Comparison of ENCODE assay signal across 11 mouse cellular contexts in genomic region chr11:58223751-58224150, GRCm38 (mm10). TPM values are rescaled to one million over a fixed set of nuclear protein-coding genes. Genes with fewer than 3 reads are reported as not detected.
DNase-seq lines count a peak whose midpoint lies in the region; ATAC-seq and TF ChIP-seq lines count a peak whose summit lies in the region.
"Had no signal": no experiment of that assay in that cellular context is flagged by ENCODE, and none has a peak within 500 bp of the region (broad histone marks: within the 10 kb centered on the region; RNA-seq: fewer than 3 reads in every experiment).

No protein-coding gene starts in this region.

- H3K36me3 ChIP-seq in hindbrain, postnatal 0 days (ENCODE audit: insufficient read depth, low read length) = no peaks in the 10 kb centered on the region
- H3K36me3 ChIP-seq in hindbrain, embryonic 14.5 days (replicated peaks; ENCODE audit: control insufficient read depth, insufficient read depth) = no peaks in the 10 kb centered on the region
- H3K36me3 ChIP-seq in heart, embryonic 13.5 days = 0 out of 2 replicates have a peak, but pooled peaks cover 4% of the 10 kb centered on the region
- no peaks in the 10 kb centered on the region for H3K36me3 ChIP-seq in limb, embryonic 14.5 days (ENCODE audit: control insufficient read depth, insufficient read depth, low read length)
- H3K36me3 ChIP-seq: forebrain, embryonic 12.5 days had no signal

- no peak overlapping the region for H3K27ac ChIP-seq in hindbrain, postnatal 0 days
- H3K27ac ChIP-seq in hindbrain, embryonic 14.5 days = no peak overlapping the region
- H3K27ac ChIP-seq in heart, embryonic 13.5 days (replicated peaks) = peak overlapping the region; percentile 43
- 0 out of 2 replicates have a peak overlapping the region, but pooled peaks have one; percentile 9 for H3K27ac ChIP-seq in limb, embryonic 14.5 days (replicated peaks; ENCODE audit: low read depth, low read length)
- H3K27ac ChIP-seq: forebrain, embryonic 12.5 days had no signal

- no peaks in the 10 kb centered on the region for H3K4me1 ChIP-seq in hindbrain, postnatal 0 days (ENCODE audit: insufficient read depth, low read length)
- H3K4me1 ChIP-seq in hindbrain, embryonic 14.5 days (replicated peaks; ENCODE audit: control insufficient read depth, insufficient read depth, low read length) = no peaks in the 10 kb centered on the region
- peaks cover 24% of the 10 kb centered on the region for H3K4me1 ChIP-seq in heart, embryonic 13.5 days
- H3K4me1 ChIP-seq in limb, embryonic 14.5 days (ENCODE audit: control insufficient read depth, insufficient read depth, low read length) = no peaks in the 10 kb centered on the region
- H3K4me1 ChIP-seq: forebrain, embryonic 12.5 days had no signal

- no peak overlapping the region for H3K9ac ChIP-seq in hindbrain, postnatal 0 days (replicated peaks; ENCODE audit: low read length)
- no peak overlapping the region for H3K9ac ChIP-seq in hindbrain, embryonic 14.5 days
- H3K9ac ChIP-seq in heart, embryonic 13.5 days = no peak overlapping the region
- no peak overlapping the region for H3K9ac ChIP-seq in limb, embryonic 14.5 days (ENCODE audit: low read depth, low read length, severe bottlenecking)
- H3K9ac ChIP-seq: forebrain, embryonic 12.5 days had no signal

- H3K4me3 ChIP-seq in hindbrain, postnatal 0 days (ENCODE audit: low read length) = no peak overlapping the region
- H3K4me3 ChIP-seq in hindbrain, embryonic 14.5 days (replicated peaks; ENCODE audit: low read length) = no peak overlapping the region
- no peak overlapping the region for H3K4me3 ChIP-seq in heart, embryonic 13.5 days
- H3K4me3 ChIP-seq in limb, embryonic 14.5 days (replicated peaks; ENCODE audit: low read length) = no peak overlapping the region
- H3K4me3 ChIP-seq: forebrain, embryonic 12.5 days had no signal

- no peak for TF ChIP-seq POLR2A in limb, embryonic 14.5 days (IDR thresholded peaks at IDR 0.05; ENCODE audit: borderline replicate concordance, extremely low read depth, insufficient read depth, insufficient read length)

- no peak for ATAC-seq in hindbrain, postnatal 0 days
- no peak for ATAC-seq in hindbrain, embryonic 14.5 days (ENCODE audit: low FRiP score)
- ATAC-seq in heart, embryonic 13.5 days (ENCODE audit: extremely low read depth, insufficient number of reproducible peaks, low FRiP score, low TSS enrichment) = no peak
- peak; percentile 58 for ATAC-seq in limb, embryonic 14.5 days (ENCODE audit: low FRiP score, low read depth)

- no peaks in the 10 kb centered on the region for H3K9me3 ChIP-seq in hindbrain, postnatal 0 days (ENCODE audit: low read length)
- H3K9me3 ChIP-seq in hindbrain, embryonic 14.5 days (ENCODE audit: control insufficient read depth, low read length) = no peaks in the 10 kb centered on the region
- H3K9me3 ChIP-seq in heart, embryonic 13.5 days = no peaks in the 10 kb centered on the region
- no peaks in the 10 kb centered on the region for H3K9me3 ChIP-seq in limb, embryonic 14.5 days (ENCODE audit: control insufficient read depth, low read length)
- H3K9me3 ChIP-seq: forebrain, embryonic 12.5 days had no signal

- no peaks in the 10 kb centered on the region for H3K27me3 ChIP-seq in hindbrain, postnatal 0 days (ENCODE audit: insufficient read depth, low read length)
- H3K27me3 ChIP-seq in hindbrain, embryonic 14.5 days (ENCODE audit: control insufficient read depth, insufficient read depth, low read length) = no peaks in the 10 kb centered on the region
- H3K27me3 ChIP-seq in heart, embryonic 13.5 days (replicated peaks) = no peaks in the 10 kb centered on the region
- H3K27me3 ChIP-seq in limb, embryonic 14.5 days (ENCODE audit: control insufficient read depth, insufficient read depth, low read length) = no peaks in the 10 kb centered on the region
- H3K27me3 ChIP-seq: forebrain, embryonic 12.5 days had no signal

- H3K4me2 ChIP-seq in hindbrain, postnatal 0 days (ENCODE audit: low read depth, low read length) = no peak overlapping the region
- no peak overlapping the region for H3K4me2 ChIP-seq in hindbrain, embryonic 14.5 days (replicated peaks)
- no peak overlapping the region for H3K4me2 ChIP-seq in heart, embryonic 13.5 days
- H3K4me2 ChIP-seq in limb, embryonic 14.5 days (replicated peaks; ENCODE audit: low read depth, low read length, severe bottlenecking) = no peak overlapping the region
- H3K4me2 ChIP-seq: forebrain, embryonic 12.5 days had no signal

- TF ChIP-seq CTCF in hindbrain, postnatal 0 days (IDR thresholded peaks at IDR 0.05; ENCODE audit: low read depth) = no peak

- DNase-seq in hindbrain, postnatal 0 days (ENCODE audit: low spot score) = peak; percentile 52
- DNase-seq in hindbrain, embryonic 14.5 days (ENCODE audit: low spot score) = no peak
- DNase-seq in Muller cell, postnatal 12 days (ENCODE audit: inconsistent ontology term) = peak; percentile 49
- peak; percentile 26 for DNase-seq in limb, embryonic 14.5 days (ENCODE audit: low spot score)
- no peak for DNase-seq in adipocyte (ENCODE audit: low spot score)
- no peak for DNase-seq in adrenal gland, postnatal 10 days
- DNase-seq in frontal cortex, postnatal 36 days (ENCODE audit: low spot score in 2 of 2) = no peak

- WGBS in hindbrain, postnatal 0 days = 30% methylated on average over 4 of the region's 4 CpGs
- 50% methylated on average over 4 of the region's 4 CpGs for WGBS in hindbrain, embryonic 14.5 days
- 13% methylated on average over 4 of the region's 4 CpGs for WGBS in heart, embryonic 13.5 days
- WGBS in limb, embryonic 14.5 days = 17% methylated on average over 4 of the region's 4 CpGs

RNA-seq across cellular contexts. Expression of gene Irgm2, which starts 24.3 kb away (rescaled TPM):
- 1.2 and 1.8 TPM in 2 replicates for total RNA-seq in hindbrain, postnatal 0 days (2014; rRNA removed)
- polyA plus RNA-seq in hindbrain, postnatal 0 days (2015; fragmentation: Nextera tagmentation; extraction: Ambion mirVana) = 0.80 and 1.6 TPM in 2 replicates
- polyA plus RNA-seq in hindbrain, embryonic 14.5 days (2014; fragmentation: Nextera tagmentation; extraction: Ambion mirVana) = 0.94 and 1.4 TPM in 2 replicates
- polyA plus RNA-seq in heart, embryonic 13.5 days (2015; fragmentation: Nextera tagmentation; extraction: Ambion mirVana) = 2.9 and 3.6 TPM in 2 replicates
- polyA plus RNA-seq in limb, embryonic 14.5 days (2012; rRNA removed) = 2.2 and 2.3 TPM in 2 replicates
- 2.3 and 2.9 TPM in 2 replicates for polyA plus RNA-seq in limb, embryonic 14.5 days (2014; fragmentation: Nextera tagmentation; extraction: Ambion mirVana)
- 1 to 10 TPM; 8.8 to 9.8 TPM for total RNA-seq in adrenal gland, postnatal 10 days (2021)

RNA-seq across cellular contexts. Expression of gene Igtp, which starts 24.4 kb away (rescaled TPM):
- total RNA-seq in hindbrain, postnatal 0 days (2014; rRNA removed) = 2.7 and 6.3 TPM in 2 replicates
- 2.1 and 3.0 TPM in 2 replicates for polyA plus RNA-seq in hindbrain, postnatal 0 days (2015; fragmentation: Nextera tagmentation; extraction: Ambion mirVana)
- 1.5 and 2.4 TPM in 2 replicates for polyA plus RNA-seq in hindbrain, embryonic 14.5 days (2014; fragmentation: Nextera tagmentation; extraction: Ambion mirVana)
- polyA plus RNA-seq in heart, embryonic 13.5 days (2015; fragmentation: Nextera tagmentation; extraction: Ambion mirVana) = 4.4 and 5.0 TPM in 2 replicates
- 3.6 and 4.1 TPM in 2 replicates for polyA plus RNA-seq in limb, embryonic 14.5 days (2012; rRNA removed)
- 5.1 and 5.2 TPM in 2 replicates for polyA plus RNA-seq in limb, embryonic 14.5 days (2014; fragmentation: Nextera tagmentation; extraction: Ambion mirVana)
- total RNA-seq in adrenal gland, postnatal 10 days (2021) = 1 to 10 TPM; 7.7 to 8.4 TPM

RNA-seq across cellular contexts. Expression of gene 4930438A08Rik, which starts 50.8 kb away (rescaled TPM):
- total RNA-seq in hindbrain, postnatal 0 days (2014; rRNA removed) = not detected in 2 replicates
- not detected in 2 replicates for polyA plus RNA-seq in hindbrain, postnatal 0 days (2015; fragmentation: Nextera tagmentation; extraction: Ambion mirVana)
- not detected in 2 replicates for polyA plus RNA-seq in hindbrain, embryonic 14.5 days (2014; fragmentation: Nextera tagmentation; extraction: Ambion mirVana)
- polyA plus RNA-seq in heart, embryonic 13.5 days (2015; fragmentation: Nextera tagmentation; extraction: Ambion mirVana) = not detected in 2 replicates
- polyA plus RNA-seq in limb, embryonic 14.5 days (2012; rRNA removed) = 0.06 and 0.09 TPM in 2 replicates
- 0.47 TPM in 1 of 2 replicates, not detected in the other for polyA plus RNA-seq in limb, embryonic 14.5 days (2014; fragmentation: Nextera tagmentation; extraction: Ambion mirVana)
- total RNA-seq in adrenal gland, postnatal 10 days (2021) = under 1 TPM; 0.21 to 0.36 TPM
- total RNA-seq: CH12.LX; layer of hippocampus, adult 8-10 months had no signal
- polyA plus RNA-seq: forebrain, embryonic 12.5 days had no signal

RNA-seq across cellular contexts. Expression of gene Mrpl22, which starts 52.3 kb away (rescaled TPM):
- 24.7 and 37.7 TPM in 2 replicates for total RNA-seq in hindbrain, postnatal 0 days (2014; rRNA removed)
- 98.8 and 98.9 TPM in 2 replicates for polyA plus RNA-seq in hindbrain, postnatal 0 days (2015; fragmentation: Nextera tagmentation; extraction: Ambion mirVana)
- polyA plus RNA-seq in hindbrain, embryonic 14.5 days (2014; fragmentation: Nextera tagmentation; extraction: Ambion mirVana) = 86.9 and 98.4 TPM in 2 replicates
- 103 and 114 TPM in 2 replicates for polyA plus RNA-seq in heart, embryonic 13.5 days (2015; fragmentation: Nextera tagmentation; extraction: Ambion mirVana)
- polyA plus RNA-seq in limb, embryonic 14.5 days (2012; rRNA removed) = 68.2 and 84.4 TPM in 2 replicates
- 120 and 123 TPM in 2 replicates for polyA plus RNA-seq in limb, embryonic 14.5 days (2014; fragmentation: Nextera tagmentation; extraction: Ambion mirVana)
- 10 to 100 TPM; 68.8 to 70.9 TPM for total RNA-seq in adrenal gland, postnatal 10 days (2021)

RNA-seq across cellular contexts. Expression of gene Gemin5, which starts 55.4 kb away (rescaled TPM):
- total RNA-seq in hindbrain, postnatal 0 days (2014; rRNA removed) = 19.6 and 21.2 TPM in 2 replicates
- 10.4 and 11.2 TPM in 2 replicates for polyA plus RNA-seq in hindbrain, postnatal 0 days (2015; fragmentation: Nextera tagmentation; extraction: Ambion mirVana)
- polyA plus RNA-seq in hindbrain, embryonic 14.5 days (2014; fragmentation: Nextera tagmentation; extraction: Ambion mirVana) = 12.5 and 15.5 TPM in 2 replicates
- 13.5 and 13.9 TPM in 2 replicates for polyA plus RNA-seq in heart, embryonic 13.5 days (2015; fragmentation: Nextera tagmentation; extraction: Ambion mirVana)
- 14.8 and 15.4 TPM in 2 replicates for polyA plus RNA-seq in limb, embryonic 14.5 days (2012; rRNA removed)
- 16.8 and 22.4 TPM in 2 replicates for polyA plus RNA-seq in limb, embryonic 14.5 days (2014; fragmentation: Nextera tagmentation; extraction: Ambion mirVana)
- total RNA-seq in adrenal gland, postnatal 10 days (2021) = 10 to 100 TPM; 16.5 to 19.1 TPM

Comparison
In these comparisons a context has a peak if more than half of its experiments do, and no peak if none do; other contexts are left out.
1. DNase-seq: peak in hindbrain, postnatal 0 days (single experiment), Muller cell, postnatal 12 days (single experiment) and limb, embryonic 14.5 days (single experiment); none in hindbrain, embryonic 14.5 days (single experiment), adipocyte (single experiment), adrenal gland, postnatal 10 days (single experiment) and frontal cortex, postnatal 36 days (0 of 2).
2. H3K27ac ChIP-seq: peak in heart, embryonic 13.5 days (single experiment) and limb, embryonic 14.5 days (single experiment); none in hindbrain, postnatal 0 days (single experiment) and hindbrain, embryonic 14.5 days (single experiment).